Mouse (Mus musculus) olfactory bulb, adult 2 months (tissue): ENCODE data around the gene Pcx.

Experiments used
- CTCF ChIP-seq: fragments of 200-500 bp; IDR thresholded peaks from 2 replicates; pipeline ENCODE4 v1.5.1; 2012; ENCODE audit warnings: low read depth, mild to moderate bottlenecking, low read length, moderate library complexity; ENCODE audit not compliant: insufficient read depth
- POLR2A ChIP-seq: fragments of 200-500 bp; IDR thresholded peaks from 2 replicates; pipeline ENCODE4 v1.6.1; 2012; ENCODE audit warnings: mild to moderate bottlenecking, low read depth, low read length, moderate library complexity; ENCODE audit not compliant: insufficient read depth

DNA sequence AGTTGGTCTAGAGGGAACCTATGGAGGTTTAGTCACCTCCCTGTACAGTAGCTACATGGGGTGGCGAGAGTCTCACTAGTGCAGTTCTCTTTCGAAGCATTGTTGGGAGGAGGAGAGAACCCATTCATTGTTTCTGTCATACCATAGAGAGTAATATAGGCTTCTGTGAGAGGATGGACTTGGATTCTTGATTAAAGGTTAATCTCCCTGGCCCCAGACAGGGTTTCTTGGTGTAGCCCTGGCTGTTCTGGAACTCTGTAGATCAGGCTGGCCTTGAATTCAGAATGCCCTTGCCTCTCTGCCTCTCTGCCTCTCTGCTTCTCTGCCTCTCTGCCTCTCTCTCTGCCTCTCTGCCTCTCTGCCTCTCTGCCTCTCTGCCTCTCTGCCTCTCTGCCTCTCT is 46.5 kb downstream of the Pcx start:
- TF ChIP-seq POLR2A (no peak), CTCF (no peak)
